Mouse (Mus musculus): ENCODE results near the gene Gm15023. TPM values are rescaled to one million over a fixed set of nuclear protein-coding genes. Genes with fewer than 3 reads are reported as not detected.

The Gm15023 gene
- polyA plus RNA-seq (2014; fragmentation: Illumina TruSeq; extraction: RNeasy Lipid Tissue Mini Kit (QIAGEN cat#74804); ENCODE audit: low read depth, low replicate concordance), result 0.35 TPM

DNA sequence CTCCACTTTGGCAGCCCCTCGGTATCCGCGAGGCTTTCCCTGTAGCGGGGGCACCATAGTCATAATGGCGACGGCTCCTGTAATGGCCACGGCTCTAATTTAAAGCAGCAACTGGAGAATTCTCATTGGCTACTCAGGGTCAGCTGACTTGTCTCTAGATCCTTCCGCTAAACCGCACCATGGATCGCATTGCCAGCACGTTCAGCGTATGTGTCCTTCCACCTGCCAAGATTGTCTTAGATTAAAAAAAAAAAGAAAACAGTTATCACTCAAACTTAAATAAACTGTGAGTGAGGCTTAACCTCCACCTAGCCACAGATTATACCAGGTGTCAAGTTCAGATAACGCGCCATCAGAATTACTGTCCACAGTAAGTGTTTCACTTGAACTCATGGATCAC is at the start of gene Gm15023:
TSS of gene Gm15023 (minus strand) at position 101 of the 400 bp plus-strand sequence.

DNA sequence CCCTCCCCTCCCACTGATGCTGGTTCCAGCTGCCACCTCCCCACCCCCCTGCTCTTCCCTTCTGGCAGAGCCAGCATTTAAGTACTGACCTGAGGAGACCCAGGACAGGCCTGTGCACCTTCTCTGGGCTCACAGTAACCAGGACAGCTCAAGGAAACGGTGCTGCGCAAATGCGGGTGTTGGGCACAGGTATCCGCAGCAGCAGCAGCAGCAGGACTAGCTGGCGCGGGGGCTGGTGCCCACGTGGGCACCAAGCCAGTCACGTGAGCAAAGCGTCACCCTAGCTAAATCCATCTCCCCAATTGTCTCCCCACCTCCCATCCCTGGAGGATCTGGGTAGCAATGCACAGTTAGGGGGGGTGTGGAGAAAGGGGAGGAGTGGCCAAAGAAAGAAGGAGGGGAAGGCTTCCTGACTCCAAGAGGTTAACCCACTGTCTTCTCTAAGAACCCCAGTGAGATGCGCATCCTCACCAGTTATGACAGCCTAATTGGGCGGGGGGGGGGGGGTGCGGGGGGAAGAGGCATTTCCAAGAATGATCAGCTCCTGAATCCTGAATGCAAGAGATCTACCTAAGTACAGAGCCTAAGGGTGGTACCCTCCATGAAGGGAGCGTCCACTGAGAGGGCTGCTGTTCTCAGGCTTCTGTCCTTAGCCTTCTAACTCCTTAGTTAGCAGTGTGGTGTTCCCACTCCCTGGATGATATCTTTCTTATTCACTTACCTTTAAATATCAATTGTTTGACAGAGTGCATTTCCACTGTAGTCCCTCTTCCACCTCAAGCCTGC is 33.2 kb upstream of the Gm15023 start, which contains the start of gene Tceal6:
TSS of gene Tceal6 (minus strand) at position 252 of the 786 bp plus-strand sequence.

Other genes with a start within 250 kb of the Gm15023 start
- 0.20 TPM for gene Nxf2, start 212.9 kb downstream of the Gm15023 start, polyA plus RNA-seq (2014; fragmentation: Illumina TruSeq; extraction: RNeasy Lipid Tissue Mini Kit (QIAGEN cat#74804); ENCODE audit: low read depth, low replicate concordance)
- 9.9 TPM for gene Zmat1, start 168.4 kb downstream of the Gm15023 start, polyA plus RNA-seq (2014; fragmentation: Illumina TruSeq; extraction: RNeasy Lipid Tissue Mini Kit (QIAGEN cat#74804); ENCODE audit: low read depth, low replicate concordance)
- 1.1 TPM for gene Tceal6, start 33.1 kb upstream of the Gm15023 start, polyA plus RNA-seq (2014; fragmentation: Illumina TruSeq; extraction: RNeasy Lipid Tissue Mini Kit (QIAGEN cat#74804); ENCODE audit: low read depth, low replicate concordance)
- gene Pramel3, start 124.7 kb upstream of the Gm15023 start, polyA plus RNA-seq (2014; fragmentation: Illumina TruSeq; extraction: RNeasy Lipid Tissue Mini Kit (QIAGEN cat#74804); ENCODE audit: low read depth, low replicate concordance), result 0.10 TPM
- gene Gm5128, start 195.7 kb upstream of the Gm15023 start, polyA plus RNA-seq (2014; fragmentation: Illumina TruSeq; extraction: RNeasy Lipid Tissue Mini Kit (QIAGEN cat#74804); ENCODE audit: low read depth, low replicate concordance), result not detected

Data from adipose tissue, adult 10 weeks (tissue).